In the genomic region with DNA sequence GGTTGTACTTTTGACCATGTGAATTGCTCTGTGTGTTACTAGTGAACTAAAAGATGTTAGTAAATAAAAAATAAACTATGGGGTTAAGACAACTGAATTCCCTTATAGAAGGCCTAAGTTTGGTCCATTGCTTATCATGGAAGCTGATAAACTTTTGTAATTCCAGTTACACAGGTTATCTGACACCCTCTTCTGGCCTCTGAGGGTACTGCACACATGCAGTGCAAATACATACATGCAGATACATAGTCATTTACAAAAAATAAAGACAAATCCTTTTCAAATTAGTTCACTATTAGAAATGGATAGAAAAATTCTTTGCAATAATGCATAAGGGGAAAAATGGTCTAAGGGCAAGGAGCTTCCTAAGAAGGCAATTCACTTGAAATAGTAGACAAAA, we compare ENCODE assay signal across 15 mouse cellular contexts.
"Had no signal": no experiment of that assay in that cellular context is flagged by ENCODE, and none has a peak within 500 bp of the region (broad histone marks: within the 10 kb centered on the region; RNA-seq: fewer than 3 reads in every experiment).

No protein-coding gene starts in this region.

- H3K36me3 ChIP-seq: limb, embryonic 12.5 days; midbrain, embryonic 12.5 days had no signal

- H3K27me3 ChIP-seq: limb, embryonic 12.5 days; megakaryocyte, embryonic 14.5 days had no signal

- H3K9me3 ChIP-seq: limb, embryonic 12.5 days had no signal

- ATAC-seq: midbrain, embryonic 16.5 days had no signal

- H3K27ac ChIP-seq: limb, embryonic 12.5 days; liver, embryonic 14.5 days; macrophage; midbrain, embryonic 12.5 days had no signal

- H3K9ac ChIP-seq: limb, embryonic 12.5 days; liver, embryonic 14.5 days; midbrain, embryonic 12.5 days had no signal

- DNase-seq: kidney, adult 2 months; kidney, postnatal 36 days; liver; lung, adult 2 months; lung, postnatal 10 days; right cerebral cortex, postnatal 4 days; spleen, adult 18-20 months; thymus, adult 2 months; thymus, postnatal 25 days had no signal

- H3K4me1 ChIP-seq: limb, embryonic 12.5 days; megakaryocyte, embryonic 14.5 days; midbrain, embryonic 12.5 days had no signal

- H3K4me3 ChIP-seq: limb, embryonic 12.5 days; megakaryocyte, embryonic 14.5 days; midbrain, embryonic 12.5 days had no signal

- H3K4me2 ChIP-seq: limb, embryonic 12.5 days; midbrain, embryonic 12.5 days had no signal
